Mouse (Mus musculus) lung, postnatal 0 days (tissue): ENCODE data around the gene Gsg1l.

Experiments used
- CTCF ChIP-seq: IDR thresholded peaks from 2 replicates; pipeline ENCODE4 v1.5.1; 2016; ENCODE audit warnings: antibody characterized with exemption, mild to moderate bottlenecking
- EP300 ChIP-seq: IDR thresholded peaks from 2 replicates; pipeline ENCODE4 v1.6.1; 2016; ENCODE audit warnings: antibody characterized with exemption, mild to moderate bottlenecking, control low read depth

DNA sequence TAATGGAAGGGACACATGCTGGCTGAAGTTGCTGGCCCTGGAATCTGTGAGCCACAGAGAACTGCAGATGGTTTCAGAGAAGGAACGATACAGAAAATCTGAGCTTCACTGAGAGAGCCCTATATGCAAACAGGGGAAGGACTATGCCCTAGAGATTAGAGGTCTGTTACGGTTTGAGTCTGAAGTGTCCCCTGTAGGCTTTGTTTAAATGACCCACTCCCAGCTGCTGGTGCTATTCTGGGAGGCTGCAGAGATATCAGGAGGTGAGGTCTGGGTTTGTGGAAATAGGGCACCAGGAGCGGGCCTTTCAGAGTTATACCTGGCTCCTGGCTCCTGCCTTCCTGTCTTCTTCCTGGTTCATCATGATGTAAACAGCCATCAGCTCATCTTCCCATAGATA is 95.1 kb downstream of the Gsg1l start:
- TF ChIP-seq EP300: no peak
- no peak for TF ChIP-seq CTCF
